Mouse (Mus musculus) heart, adult 2 months (tissue): ENCODE data around the gene Gm19935.

ENCODE experiments used
- CTCF ChIP-seq: fragments of 200-600 bp; IDR thresholded peaks from 2 replicates; pipeline ENCODE4 v1.8.1; 2022; ENCODE audit warnings: antibody characterized with exemption, mild to moderate bottlenecking, moderate library complexity
- EP300 ChIP-seq: fragments of 200-500 bp; IDR thresholded peaks from 2 replicates; pipeline ENCODE4 v1.6.1; 2011; ENCODE audit warnings: low read depth, low read length, control low read depth; ENCODE audit not compliant: insufficient read depth

GRCm38 (mm10) chr8:90817293-90817692, at the start of gene Gm19935:
- TF ChIP-seq CTCF (no peak), EP300 (no peak)
